Mouse (Mus musculus) embryo, embryonic 11.5 days (tissue): ENCODE results near the gene Slc39a11.

Experiments used
- DNase-seq: peaks from one replicate; pipeline ENCODE4 v3.0.0-alpha.2; 2012; ENCODE audit warnings: low read depth, low spot score

The Slc39a11 gene

DNA sequence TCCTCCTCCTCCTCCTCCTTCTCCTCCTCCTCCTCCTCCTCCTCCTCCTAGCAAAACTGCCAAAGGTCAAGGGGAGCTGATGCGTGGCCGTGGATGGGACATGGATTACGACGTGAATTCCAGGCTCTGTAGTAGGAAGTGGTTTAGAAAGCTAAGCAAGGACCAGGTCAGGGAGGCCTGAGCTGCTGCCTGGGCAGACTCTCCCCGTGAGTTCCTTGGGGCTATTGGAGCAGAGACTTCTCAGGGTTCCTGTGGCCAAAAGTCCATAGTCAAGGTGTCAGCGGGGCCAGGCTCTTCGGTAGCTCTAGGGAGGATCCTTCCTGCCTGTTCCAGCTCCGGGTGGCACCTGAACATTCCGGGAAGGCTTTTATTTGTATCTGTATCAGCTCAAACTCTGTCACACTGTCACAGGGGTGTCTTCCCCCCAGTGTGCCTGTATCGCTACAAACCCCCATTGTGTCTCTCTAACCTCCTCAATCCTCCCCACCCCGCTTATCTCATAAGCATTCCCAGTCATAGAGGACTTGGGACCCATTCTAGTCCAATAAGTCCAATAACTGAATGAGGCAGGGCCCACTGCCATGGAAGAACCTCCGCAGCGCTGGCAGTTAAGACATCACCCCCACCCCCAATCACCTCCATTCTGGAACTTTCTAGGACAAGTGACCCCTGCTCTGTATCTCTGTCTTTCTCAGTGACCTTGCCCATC lies 356.8 kb downstream of the Slc39a11 start:
- no peak for DNase-seq

DNA sequence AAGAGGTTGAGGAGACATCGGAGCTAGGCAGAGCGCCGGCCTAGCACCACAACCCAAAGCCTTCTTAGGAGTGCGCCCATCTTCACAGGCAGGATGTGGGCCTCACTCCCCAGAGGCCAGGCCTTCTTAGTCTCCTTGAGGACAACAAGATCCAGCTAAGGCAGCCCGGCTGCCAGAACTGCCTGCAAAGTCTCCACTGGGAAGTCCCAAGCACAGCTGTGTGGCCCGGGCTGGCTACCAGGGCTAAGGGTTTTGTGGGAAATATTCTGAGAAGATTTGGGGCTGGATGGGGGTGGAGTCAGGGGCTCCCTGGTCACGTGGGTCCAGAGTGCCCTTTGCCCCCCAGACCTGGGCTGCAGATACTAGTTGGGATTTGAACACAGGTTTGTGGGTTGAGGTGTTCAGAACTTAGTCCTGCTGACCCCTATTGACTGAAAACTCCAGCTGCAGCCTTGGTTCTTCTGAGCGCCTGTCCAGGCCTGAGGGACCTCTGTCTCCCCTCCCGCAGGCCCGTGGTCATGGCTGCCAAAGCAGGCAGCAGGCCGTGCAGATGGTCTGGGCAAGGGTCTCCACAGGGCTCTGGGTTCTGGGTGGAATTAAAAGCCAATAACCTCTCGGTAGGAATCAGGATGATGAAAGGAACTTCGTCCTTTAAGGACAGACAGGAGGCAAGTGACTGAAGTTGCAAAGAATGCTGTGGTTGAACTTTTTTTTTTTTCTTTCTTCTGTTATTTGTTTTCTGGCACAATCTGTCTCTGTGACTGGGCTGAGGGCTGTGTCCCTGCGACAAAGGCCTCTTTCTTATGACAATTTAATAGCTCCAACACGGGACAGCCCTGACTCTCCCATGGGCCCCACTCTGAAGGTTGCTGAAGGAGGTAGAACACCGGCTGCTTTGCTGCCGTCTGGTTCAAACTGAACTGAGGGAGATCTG lies 357.8 kb downstream of the Slc39a11 start:
- no peak for DNase-seq

- no peak for DNase-seq
Measured at GRCm38 (mm10) chr11:113290911-113291310, 359.0 kb downstream of the Slc39a11 start.

DNA sequence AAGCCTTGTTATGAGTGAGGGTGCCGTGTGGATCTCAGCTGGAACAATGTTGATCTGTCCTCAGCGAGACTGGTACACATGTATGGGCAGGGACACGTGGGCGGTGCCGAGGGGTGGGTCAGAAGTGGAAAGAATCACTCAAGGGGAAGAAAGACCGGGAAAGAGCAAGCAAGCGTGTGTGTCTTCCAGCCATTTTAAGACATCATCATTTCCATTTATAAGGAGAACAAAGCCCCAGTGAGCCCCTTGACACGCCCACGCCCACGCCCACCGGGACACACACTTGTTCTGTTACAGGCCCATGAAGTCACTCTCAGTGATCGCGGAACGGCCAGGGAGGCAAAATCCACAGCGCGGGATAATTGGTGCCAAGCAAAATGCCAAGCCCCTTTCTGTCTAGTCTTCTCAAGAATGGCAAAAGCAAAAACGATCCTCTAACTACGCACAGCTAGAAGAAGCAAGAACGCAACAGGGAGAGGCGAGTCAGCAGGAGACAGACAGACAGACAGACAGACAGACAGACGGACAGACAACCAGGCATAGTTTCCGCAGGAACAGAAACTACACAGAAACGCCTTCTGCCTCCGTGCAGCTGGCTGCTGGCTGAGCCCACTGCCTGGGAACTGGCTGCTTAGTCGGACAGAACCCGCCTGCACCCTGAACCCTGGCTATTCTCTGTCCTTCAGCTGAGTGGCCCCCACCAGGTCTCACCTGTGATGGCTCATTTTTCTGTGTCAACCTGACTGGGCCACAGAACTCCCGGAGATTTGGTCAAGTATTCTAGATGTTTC lies 364.7 kb downstream of the Slc39a11 start:
- no peak for DNase-seq

GRCm38 (mm10) chr11:113283376-113283811 lies 366.5 kb downstream of the Slc39a11 start:
- DNase-seq = no peak

- DNase-seq = no peak
Measured at GRCm38 (mm10) chr11:113278238-113278637, 371.6 kb downstream of the Slc39a11 start.

DNA sequence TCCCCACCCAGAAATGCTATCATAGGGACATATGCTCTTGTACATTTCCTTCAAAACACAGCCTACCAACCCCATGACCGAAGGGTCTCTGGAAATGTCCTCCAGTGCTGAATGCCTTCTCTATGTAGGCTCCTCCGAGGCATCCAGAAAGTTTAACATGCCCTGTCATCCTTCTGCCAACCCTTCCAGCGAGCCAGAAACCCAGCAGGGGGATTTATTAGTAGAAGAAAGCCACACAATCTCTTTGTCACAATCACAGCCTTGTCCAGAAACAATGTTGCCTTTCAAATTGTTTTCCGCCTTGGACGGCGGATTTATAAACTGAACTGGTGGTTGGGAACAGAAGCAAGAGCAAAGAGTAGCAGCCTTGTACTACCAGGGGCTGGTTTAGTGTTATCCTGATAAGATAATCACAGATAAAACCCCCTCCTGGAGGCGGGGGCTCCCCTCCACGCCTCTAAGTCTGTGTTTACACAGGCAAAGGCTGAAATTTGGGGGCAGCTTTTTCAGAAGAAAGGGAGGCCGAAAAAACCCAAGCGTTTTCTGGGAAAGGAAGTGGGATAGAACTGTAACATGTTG lies 372.8 kb downstream of the Slc39a11 start:
- DNase-seq = no peak

DNA sequence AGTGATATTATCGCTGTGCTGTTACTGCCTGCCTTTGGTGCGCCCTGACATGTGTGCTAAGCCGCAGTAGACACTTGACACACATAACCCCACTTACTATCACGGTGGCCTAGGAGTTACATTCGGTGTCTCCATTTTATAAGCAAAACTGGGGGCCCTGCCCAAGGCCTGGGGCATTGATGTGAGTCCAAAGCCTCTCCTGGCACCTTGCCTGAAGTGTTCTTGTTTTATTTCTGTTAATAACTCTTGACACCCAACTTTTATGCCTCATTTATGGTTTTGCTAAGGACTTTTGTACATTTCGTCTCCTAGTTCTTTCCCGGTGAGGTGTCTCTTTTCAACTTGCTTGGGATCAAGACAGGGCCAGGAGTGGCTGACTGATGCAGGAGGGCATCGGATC lies 373.4 kb downstream of the Slc39a11 start:
- no peak for DNase-seq

GRCm38 (mm10) chr11:113274037-113274436 lies 375.8 kb downstream of the Slc39a11 start:
- no peak for DNase-seq

DNA sequence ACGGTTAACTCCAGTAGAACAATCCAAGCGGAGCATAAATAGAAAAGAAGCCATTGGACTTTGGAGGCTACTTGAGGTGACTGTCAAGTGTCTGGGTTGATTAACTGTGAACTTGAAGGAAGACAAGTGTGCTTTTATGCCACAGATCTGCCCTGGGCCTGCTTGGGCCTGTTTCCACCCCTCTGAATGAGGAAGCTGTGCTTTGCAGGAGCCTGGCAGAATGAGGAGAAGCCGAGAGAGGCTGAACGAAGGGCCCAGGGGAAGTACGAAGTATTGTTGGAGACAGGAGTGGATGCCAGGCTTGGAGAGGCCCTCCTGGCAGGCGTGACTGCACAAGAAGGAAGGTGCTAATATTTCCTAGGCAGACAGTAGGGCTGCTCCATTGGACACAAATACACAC lies 378.0 kb downstream of the Slc39a11 start:
- DNase-seq = no peak

GRCm38 (mm10) chr11:113268831-113269319 lies 381.0 kb downstream of the Slc39a11 start:
- no peak for DNase-seq

- no peak for DNase-seq
Measured at GRCm38 (mm10) chr11:113267516-113268230, 382.2 kb downstream of the Slc39a11 start.

GRCm38 (mm10) chr11:113266706-113267105 lies 383.2 kb downstream of the Slc39a11 start:
- DNase-seq = no peak

GRCm38 (mm10) chr11:113265567-113265966 lies 384.3 kb downstream of the Slc39a11 start:
- DNase-seq = no peak

DNA sequence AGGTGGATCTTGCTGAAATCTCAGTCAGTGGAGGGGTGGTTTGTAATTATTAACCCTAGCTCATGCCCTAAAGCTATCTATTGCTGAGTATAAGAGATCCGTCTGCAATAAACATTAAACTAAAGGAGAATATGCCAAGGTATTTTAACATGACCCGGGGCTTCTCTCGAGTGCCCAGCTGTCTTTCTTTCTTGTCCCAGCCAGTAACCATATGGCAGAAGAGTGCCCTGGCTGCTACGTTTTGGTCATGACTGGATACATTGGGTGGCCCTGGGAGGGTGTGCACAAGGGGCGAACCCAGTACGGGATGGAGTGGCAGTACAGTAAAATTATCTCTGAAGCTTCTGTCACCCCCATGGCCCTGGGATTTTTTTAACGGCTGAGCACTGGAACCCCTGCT lies 385.9 kb downstream of the Slc39a11 start:
- DNase-seq = no peak

DNA sequence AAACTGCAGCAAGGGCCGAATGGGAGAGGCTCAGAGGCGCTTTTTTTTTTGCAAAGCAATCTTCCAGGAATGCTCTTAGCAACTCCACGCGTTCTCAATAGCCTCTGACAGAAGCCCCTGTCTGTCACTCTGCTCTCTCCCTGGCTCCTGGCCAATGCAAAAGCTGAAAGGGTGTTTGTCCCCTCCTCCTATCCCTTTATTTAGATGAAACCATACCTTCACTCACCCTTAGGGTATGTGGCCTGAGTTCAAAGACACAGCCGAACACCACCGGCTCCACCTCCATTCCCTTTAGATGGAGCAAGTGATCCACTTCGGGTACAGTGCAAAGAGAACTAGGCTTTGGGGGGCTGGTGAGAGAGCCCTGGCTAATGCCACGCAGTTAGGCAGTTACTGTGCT lies 387.8 kb downstream of the Slc39a11 start:
- no peak for DNase-seq

DNA sequence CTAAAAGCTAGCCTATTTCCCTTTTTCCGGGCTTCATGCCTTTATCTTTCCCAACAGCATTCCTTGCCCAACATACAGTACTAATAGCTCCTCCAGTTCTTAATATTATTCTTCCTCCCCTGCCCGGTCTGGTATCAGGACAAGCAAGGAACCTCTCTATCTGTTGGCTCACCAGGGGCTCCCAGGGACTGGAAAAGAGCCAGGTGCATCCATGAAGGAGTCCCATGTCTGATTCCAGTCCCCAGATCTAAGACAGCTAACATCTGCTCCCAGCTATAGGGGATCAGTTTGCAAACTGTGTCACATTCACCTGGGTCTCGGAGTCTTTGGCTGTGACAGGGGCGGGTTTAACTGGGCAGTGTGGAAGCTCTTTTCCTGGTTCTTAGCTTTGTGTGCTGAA lies 388.5 kb downstream of the Slc39a11 start:
- DNase-seq = no peak

- no peak for DNase-seq
Measured at GRCm38 (mm10) chr11:113259712-113260382, 390.0 kb downstream of the Slc39a11 start.

DNA sequence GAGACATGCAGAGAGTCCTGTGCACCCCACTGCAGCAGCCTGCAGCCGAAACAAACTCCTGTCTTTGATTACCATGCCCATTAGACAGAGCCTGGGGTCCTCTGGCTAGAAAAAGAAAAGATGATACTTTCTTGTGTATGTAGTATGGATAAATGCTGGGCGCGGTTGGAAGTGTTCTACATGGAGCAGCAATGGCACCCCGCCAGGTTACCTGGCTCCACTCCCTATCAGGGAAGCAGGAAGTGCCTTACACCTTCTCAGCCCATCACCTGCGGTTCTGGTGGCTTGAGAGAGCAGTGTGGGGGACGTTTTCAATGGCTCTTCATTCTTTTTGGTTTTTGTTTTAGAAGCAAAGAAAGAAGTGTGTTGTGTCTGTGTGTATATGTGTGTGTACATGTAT lies 391.9 kb downstream of the Slc39a11 start:
- DNase-seq = no peak

DNA sequence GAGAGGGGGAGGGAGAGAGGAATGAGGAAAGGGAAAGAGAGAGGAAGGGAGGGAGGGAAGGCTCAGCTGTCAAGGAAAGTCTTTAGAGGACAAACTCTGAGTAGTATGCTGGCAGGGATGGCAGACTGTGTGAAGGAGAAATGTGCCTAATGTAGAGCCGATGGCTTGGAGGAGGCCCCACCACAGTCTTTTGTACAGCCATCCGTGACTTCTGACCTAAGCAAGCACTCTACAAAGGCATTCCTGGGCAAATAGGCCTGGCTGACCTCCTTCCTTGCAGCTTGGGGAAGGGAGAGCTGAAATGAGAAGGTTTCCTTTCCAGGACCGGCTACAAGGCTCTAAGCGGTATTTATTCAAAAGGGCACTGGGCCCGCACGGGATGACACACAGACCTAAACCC lies 395.2 kb downstream of the Slc39a11 start:
- no peak for DNase-seq
